Mouse (Mus musculus): ENCODE measurements around the gene Mipol1. TPM values are rescaled to one million over a fixed set of nuclear protein-coding genes. Genes with fewer than 3 reads are reported as not detected.

The Mipol1 gene
- polyA plus RNA-seq, 1 experiment from 2014 or later: 8.7 TPM

DNA sequence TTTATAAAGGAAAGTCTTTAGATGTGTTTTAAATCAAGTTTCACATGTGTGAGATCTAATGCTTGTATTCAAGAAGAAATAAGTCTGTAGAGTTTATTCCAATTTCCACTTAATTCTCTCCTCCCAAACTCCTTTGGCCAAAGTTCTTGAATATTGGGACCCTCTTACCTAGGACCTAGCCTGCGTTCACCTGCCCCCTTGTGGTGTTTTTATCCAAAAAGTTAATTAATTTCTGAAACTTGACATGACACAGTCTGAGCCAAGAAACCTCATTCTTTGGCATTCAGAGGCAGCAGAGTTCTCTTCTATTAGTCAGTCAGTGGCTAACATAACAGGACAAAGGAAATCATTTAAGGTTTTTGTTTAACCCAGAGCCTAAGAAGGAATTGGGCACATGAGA lies 284.3 kb downstream of the Mipol1 start:
- ATAC-seq (ENCODE audit: low read depth): no peak
- Histone ChIP-seq H3K9me3 (ENCODE audit: control insufficient read depth, low read length) (no peaks in the 10 kb centered on the region), H3K36me3 (ENCODE audit: control insufficient read depth, insufficient read depth, low read length) (no peaks in the 10 kb centered on the region), H3K9ac (ENCODE audit: low read length) (no peak overlapping the region), H3K4me2 (ENCODE audit: low read depth, low read length) (no peak overlapping the region), H3K27me3 (ENCODE audit: control insufficient read depth, insufficient read depth, low read depth, low read length) (no peaks in the 10 kb centered on the region), H3K4me3 (ENCODE audit: low read length) (no peak overlapping the region), H3K27ac (ENCODE audit: low read length) (no peak overlapping the region), H3K4me1 (replicated peaks; ENCODE audit: control insufficient read depth, insufficient read depth, low read length) (peaks cover 2% of the 10 kb centered on the region; the same call in 1 of the 2 replicates)
- 36% methylated on average over 1 of the region's 1 CpGs for WGBS

- H3K4me1 ChIP-seq (replicated peaks; ENCODE audit: control insufficient read depth, insufficient read depth, low read length): peaks cover 2% of the 10 kb centered on the region; the same call in 1 of the 2 replicates
These were observed 285.6 kb downstream of the Mipol1 start for GRCm38 (mm10) chr12:57515702-57516377.

GRCm38 (mm10) chr12:57528335-57528734 lies 298.1 kb downstream of the Mipol1 start:
- Histone ChIP-seq H3K27me3 (ENCODE audit: control insufficient read depth, insufficient read depth, low read depth, low read length) (peaks cover 11% of the 10 kb centered on the region), H3K36me3 (ENCODE audit: control insufficient read depth, insufficient read depth, low read length) (no peaks in the 10 kb centered on the region), H3K4me1 (replicated peaks; ENCODE audit: control insufficient read depth, insufficient read depth, low read length) (0 out of 2 replicates have a peak, but pooled peaks cover 4% of the 10 kb centered on the region), H3K4me2 (ENCODE audit: low read depth, low read length) (no peak overlapping the region), H3K9ac (ENCODE audit: low read length) (no peak overlapping the region), H3K27ac (ENCODE audit: low read length) (0 out of 2 replicates have a peak overlapping the region, but pooled peaks have one; percentile 41), H3K4me3 (ENCODE audit: low read length) (no peak overlapping the region), H3K9me3 (ENCODE audit: control insufficient read depth, low read length) (no peaks in the 10 kb centered on the region)
- ATAC-seq (ENCODE audit: low read depth): no peak
- WGBS: 42% methylated on average over 4 of the region's 4 CpGs

More at GRCm38 (mm10) chr12:57515702-57516377, 285.6 kb downstream of the Mipol1 start:
- Histone ChIP-seq H3K4me2 (ENCODE audit: low read depth, low read length) (no peak overlapping the region), H3K4me3 (ENCODE audit: low read length) (no peak overlapping the region), H3K36me3 (ENCODE audit: control insufficient read depth, insufficient read depth, low read length) (no peaks in the 10 kb centered on the region), H3K9me3 (ENCODE audit: control insufficient read depth, low read length) (no peaks in the 10 kb centered on the region), H3K27ac (ENCODE audit: low read length) (peak overlapping the region; percentile 57; the same call in 1 of the 2 replicates), H3K9ac (ENCODE audit: low read length) (no peak overlapping the region), H3K27me3 (ENCODE audit: control insufficient read depth, insufficient read depth, low read depth, low read length) (no peaks in the 10 kb centered on the region)
- no peak for ATAC-seq (ENCODE audit: low read depth)
- 22% methylated on average over 12 of the region's 12 CpGs for WGBS

DNA sequence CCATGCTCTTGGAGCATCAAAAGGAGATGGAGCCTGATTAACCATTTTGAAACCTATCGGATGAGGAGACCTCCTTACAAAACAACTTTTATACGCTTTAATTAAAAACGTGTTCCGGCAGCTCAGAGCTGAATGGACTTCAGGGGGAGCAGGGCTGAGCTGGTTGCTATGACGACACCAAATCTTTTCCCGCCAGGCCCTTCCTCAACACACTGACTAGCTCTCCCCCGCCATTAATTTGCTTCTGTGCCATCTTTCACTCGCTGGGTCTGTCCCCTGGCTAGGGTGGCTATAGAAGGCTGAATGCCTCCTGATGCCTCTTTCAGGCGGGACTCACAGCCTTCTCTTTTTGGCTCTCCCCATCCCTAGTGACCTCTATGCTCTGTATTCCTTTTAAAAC lies 300.2 kb downstream of the Mipol1 start:
- 20% methylated on average over 9 of the region's 9 CpGs for WGBS
- H3K9me3 ChIP-seq (ENCODE audit: control insufficient read depth, low read length): no peaks in the 10 kb centered on the region
- peaks cover 27% of the 10 kb centered on the region for H3K27me3 ChIP-seq (ENCODE audit: control insufficient read depth, insufficient read depth, low read depth, low read length)
- H3K9ac ChIP-seq (ENCODE audit: low read length): no peak overlapping the region
- no peak for ATAC-seq (ENCODE audit: low read depth)
- peaks cover 7% of the 10 kb centered on the region; the same call in 1 of the 2 replicates for H3K4me1 ChIP-seq (replicated peaks; ENCODE audit: control insufficient read depth, insufficient read depth, low read length)
- H3K4me3 ChIP-seq (ENCODE audit: low read length): no peak overlapping the region
- no peak overlapping the region for H3K27ac ChIP-seq (ENCODE audit: low read length)
- no peaks in the 10 kb centered on the region for H3K36me3 ChIP-seq (ENCODE audit: control insufficient read depth, insufficient read depth, low read length)
- H3K4me2 ChIP-seq (ENCODE audit: low read depth, low read length): no peak overlapping the region

DNA sequence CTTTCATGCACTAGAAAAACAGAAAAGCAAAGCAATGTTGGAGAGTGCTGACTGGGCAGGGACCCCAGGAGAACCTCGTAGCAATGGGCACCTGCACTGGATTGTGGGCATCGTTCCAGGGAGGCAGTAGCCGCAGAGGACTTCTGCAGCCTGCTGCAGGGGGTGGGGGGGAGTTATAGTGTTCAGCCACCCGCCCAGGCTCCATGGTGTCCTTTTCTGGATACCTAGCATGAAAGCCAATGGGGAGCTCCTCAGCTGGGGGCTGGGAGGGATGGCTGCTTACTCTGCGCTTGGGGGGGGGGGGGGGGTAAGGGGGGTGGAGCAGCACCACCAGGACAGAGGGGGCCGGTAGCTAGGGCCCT lies 304.3 kb downstream of the Mipol1 start:
- Histone ChIP-seq H3K36me3 (ENCODE audit: control insufficient read depth, insufficient read depth, low read length) (no peaks in the 10 kb centered on the region), H3K4me1 (replicated peaks; ENCODE audit: control insufficient read depth, insufficient read depth, low read length) (peaks cover 5% of the 10 kb centered on the region; the same call in 1 of the 2 replicates), H3K4me2 (ENCODE audit: low read depth, low read length) (peak overlapping the region; percentile 51), H3K27me3 (ENCODE audit: control insufficient read depth, insufficient read depth, low read depth, low read length) (peaks cover 48% of the 10 kb centered on the region), H3K27ac (ENCODE audit: low read length) (peak overlapping the region; percentile 95), H3K9ac (ENCODE audit: low read length) (peak overlapping the region; percentile 65; the same call in 1 of the 2 replicates), H3K4me3 (ENCODE audit: low read length) (peak overlapping the region; percentile 19; the same call in 1 of the 2 replicates), H3K9me3 (ENCODE audit: control insufficient read depth, low read length) (no peaks in the 10 kb centered on the region)
- ATAC-seq (ENCODE audit: low read depth): peak; percentile 81
- 0% methylated on average over 5 of the region's 6 CpGs for WGBS

DNA sequence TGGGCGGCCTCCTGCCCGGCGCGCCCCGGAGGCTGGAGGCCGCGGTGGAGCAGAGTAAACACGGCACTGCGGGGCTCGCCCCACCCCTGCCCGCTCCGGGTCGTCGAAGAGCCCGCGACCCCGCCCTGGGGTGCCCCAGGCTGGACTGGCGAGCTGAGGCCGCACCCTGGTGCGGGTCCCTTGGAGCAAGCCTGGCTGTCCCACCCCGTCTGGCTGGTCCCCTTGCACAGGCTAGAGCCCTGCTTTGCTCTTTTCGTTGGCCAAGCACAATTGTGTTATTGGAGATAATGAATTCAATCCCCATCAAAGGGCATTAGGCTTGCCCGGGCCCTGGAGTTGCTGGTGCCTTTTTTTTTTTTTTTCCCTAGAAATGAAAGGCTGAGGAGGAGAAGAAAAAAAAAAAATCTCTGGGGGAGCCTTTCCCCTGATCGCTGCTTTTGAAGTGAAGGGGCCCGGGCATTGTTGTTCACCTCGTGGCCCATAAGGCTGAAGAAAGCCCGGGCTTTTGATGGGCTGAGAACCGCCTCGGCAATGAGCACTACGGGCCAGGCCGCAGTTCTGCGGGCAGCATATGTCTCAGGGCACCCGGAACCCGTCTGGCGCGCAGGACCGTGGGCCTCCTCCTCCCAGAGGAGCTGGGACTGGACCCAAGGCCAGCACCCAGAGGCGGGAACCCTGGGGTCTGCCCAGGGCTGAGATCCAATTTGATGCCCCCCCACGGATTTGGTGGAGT lies 304.8 kb downstream of the Mipol1 start:
- H3K36me3 ChIP-seq (ENCODE audit: control insufficient read depth, insufficient read depth, low read length): no peaks in the 10 kb centered on the region
- H3K9me3 ChIP-seq (ENCODE audit: control insufficient read depth, low read length): no peaks in the 10 kb centered on the region
- peak overlapping the region; percentile 51 for H3K4me2 ChIP-seq (ENCODE audit: low read depth, low read length)
- peak overlapping the region; percentile 19 for H3K4me3 ChIP-seq (ENCODE audit: low read length)
- H3K4me1 ChIP-seq (replicated peaks; ENCODE audit: control insufficient read depth, insufficient read depth, low read length): peaks cover 5% of the 10 kb centered on the region; the same call in 1 of the 2 replicates
- H3K9ac ChIP-seq (ENCODE audit: low read length): peak overlapping the region; percentile 65
- 1% methylated on average over 39 of the region's 39 CpGs for WGBS
- ATAC-seq (ENCODE audit: low read depth): peak; percentile 84
- peak overlapping the region; percentile 95 for H3K27ac ChIP-seq (ENCODE audit: low read length)
- peaks cover 48% of the 10 kb centered on the region for H3K27me3 ChIP-seq (ENCODE audit: control insufficient read depth, insufficient read depth, low read depth, low read length)

DNA sequence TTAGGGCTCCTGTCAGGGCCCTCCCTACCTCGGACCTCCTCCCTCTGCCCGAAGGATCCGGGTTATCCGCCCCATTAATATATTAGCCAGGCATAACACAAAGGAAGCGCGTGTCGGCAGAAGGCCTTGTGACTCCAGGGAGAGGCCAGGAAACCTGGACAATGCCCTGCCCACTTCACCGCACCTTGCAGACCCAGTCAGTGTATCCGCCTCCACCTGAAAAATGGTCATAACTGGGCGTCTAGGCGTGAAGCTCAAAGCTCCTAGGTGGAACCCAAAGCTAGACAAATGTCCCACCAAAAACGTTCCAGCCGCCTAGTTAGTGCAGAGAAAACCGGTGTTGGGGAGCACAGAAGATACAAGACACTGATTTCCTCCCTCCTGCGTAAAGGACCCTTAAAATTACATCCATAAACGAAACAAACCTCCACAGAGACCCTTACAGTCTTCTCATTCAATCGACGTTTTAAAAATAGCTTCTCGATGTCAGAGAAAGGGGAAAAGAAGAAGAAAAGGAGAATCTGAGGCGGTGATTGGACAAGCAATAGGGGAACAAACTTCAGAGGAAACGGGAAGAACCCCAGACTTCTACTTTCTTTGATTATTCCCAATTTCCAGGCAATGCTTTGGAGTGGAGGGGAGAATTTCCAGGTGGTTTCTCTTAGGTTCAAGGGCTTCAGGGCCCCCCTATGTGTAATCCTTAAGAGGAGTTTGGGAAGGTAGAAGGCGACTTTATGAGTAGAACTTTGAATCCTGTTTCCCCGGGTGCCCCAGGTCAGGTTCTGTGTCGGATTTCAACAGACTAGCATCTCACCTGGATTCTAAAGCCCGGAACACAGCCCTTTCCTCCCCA lies 306.1 kb downstream of the Mipol1 start:
- peak overlapping the region; percentile 95 for H3K27ac ChIP-seq (ENCODE audit: low read length)
- H3K4me2 ChIP-seq (ENCODE audit: low read depth, low read length): peak overlapping the region; percentile 51
- H3K4me1 ChIP-seq (replicated peaks; ENCODE audit: control insufficient read depth, insufficient read depth, low read length): peaks cover 5% of the 10 kb centered on the region; the same call in 1 of the 2 replicates
- H3K9me3 ChIP-seq (ENCODE audit: control insufficient read depth, low read length): no peaks in the 10 kb centered on the region
- no peaks in the 10 kb centered on the region for H3K36me3 ChIP-seq (ENCODE audit: control insufficient read depth, insufficient read depth, low read length)
- H3K27me3 ChIP-seq (ENCODE audit: control insufficient read depth, insufficient read depth, low read depth, low read length): peaks cover 51% of the 10 kb centered on the region
- WGBS: 2% methylated on average over 25 of the region's 25 CpGs
- peak overlapping the region; percentile 65 for H3K9ac ChIP-seq (ENCODE audit: low read length)
- ATAC-seq (ENCODE audit: low read depth): no peak
- peak overlapping the region; percentile 20 for H3K4me3 ChIP-seq (ENCODE audit: low read length)

- Histone ChIP-seq H3K36me3 (ENCODE audit: control insufficient read depth, insufficient read depth, low read length) (no peaks in the 10 kb centered on the region), H3K4me1 (replicated peaks; ENCODE audit: control insufficient read depth, insufficient read depth, low read length) (peaks cover 5% of the 10 kb centered on the region; the same call in 1 of the 2 replicates), H3K27me3 (ENCODE audit: control insufficient read depth, insufficient read depth, low read depth, low read length) (peaks cover 59% of the 10 kb centered on the region), H3K27ac (ENCODE audit: low read length) (peak overlapping the region; percentile 95), H3K4me3 (ENCODE audit: low read length) (peak overlapping the region; percentile 20), H3K9ac (ENCODE audit: low read length) (peak overlapping the region; percentile 65), H3K9me3 (ENCODE audit: control insufficient read depth, low read length) (no peaks in the 10 kb centered on the region), H3K4me2 (ENCODE audit: low read depth, low read length) (peak overlapping the region; percentile 51)
- no peak for ATAC-seq (ENCODE audit: low read depth)
- WGBS: 4% methylated on average over 11 of the region's 11 CpGs
These were observed 306.9 kb downstream of the Mipol1 start for GRCm38 (mm10) chr12:57536909-57537670.
